Mouse (Mus musculus) T-cell, adult 2 months (primary cell): Measurements from ENCODE around the gene Cdrt4.

Source experiments
- DNase-seq: peaks from one replicate; pipeline ENCODE4 v3.0.0; 2022; ENCODE audit warnings: low spot score

Gene Cdrt4

DNA sequence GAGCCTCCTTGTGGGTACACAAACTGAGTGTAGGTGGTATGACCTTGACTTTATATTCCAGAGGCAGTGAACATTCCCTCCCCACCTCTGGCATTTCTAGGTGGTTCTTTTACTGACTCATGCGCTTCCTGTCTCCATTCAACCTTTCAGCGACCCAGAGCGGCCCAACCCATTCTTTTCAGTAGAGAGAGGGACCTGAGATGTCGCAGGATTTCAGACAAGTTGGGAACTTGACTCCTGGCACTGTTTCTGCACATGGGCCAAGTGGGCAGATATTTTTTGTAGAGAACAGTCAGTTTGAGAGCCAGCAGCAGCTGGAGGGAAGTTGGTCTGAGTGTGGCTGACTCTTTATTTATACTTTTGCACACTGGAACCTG, 45.5 kb downstream of the Cdrt4 start:
- DNase-seq = no peak

DNA sequence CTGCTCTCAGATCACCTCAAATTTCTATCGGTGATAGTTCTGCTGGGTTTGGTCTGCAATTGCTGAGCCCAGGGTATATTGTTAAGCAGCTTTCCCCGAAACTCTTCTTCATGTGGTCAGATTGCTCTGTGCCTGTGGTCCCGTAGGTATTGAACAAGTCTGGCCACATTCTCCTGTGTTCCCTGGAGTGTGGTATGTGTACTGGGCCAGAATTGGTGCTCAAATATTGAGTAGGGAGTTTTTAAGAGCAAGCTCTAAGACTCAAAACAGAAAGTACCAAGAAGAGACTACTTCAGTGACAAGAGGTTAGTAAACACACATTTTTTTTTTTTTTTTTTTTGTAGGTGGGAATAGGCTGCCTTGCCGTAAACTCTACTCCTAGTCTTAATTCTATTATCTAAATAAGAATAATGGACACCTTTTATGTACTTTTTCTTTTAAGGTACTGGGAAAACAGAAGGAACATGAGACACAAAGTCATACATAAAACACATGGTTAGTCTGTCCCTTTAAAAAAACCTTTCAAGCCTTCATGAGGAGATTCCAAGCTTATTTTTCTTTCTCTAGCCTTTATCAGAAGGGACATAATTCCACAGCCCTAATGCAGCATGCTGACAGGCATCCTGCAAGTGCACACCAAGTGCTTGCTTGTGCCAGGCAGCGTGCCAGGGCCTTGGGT, 46.2 kb downstream of the Cdrt4 start:
- DNase-seq = no peak

DNA sequence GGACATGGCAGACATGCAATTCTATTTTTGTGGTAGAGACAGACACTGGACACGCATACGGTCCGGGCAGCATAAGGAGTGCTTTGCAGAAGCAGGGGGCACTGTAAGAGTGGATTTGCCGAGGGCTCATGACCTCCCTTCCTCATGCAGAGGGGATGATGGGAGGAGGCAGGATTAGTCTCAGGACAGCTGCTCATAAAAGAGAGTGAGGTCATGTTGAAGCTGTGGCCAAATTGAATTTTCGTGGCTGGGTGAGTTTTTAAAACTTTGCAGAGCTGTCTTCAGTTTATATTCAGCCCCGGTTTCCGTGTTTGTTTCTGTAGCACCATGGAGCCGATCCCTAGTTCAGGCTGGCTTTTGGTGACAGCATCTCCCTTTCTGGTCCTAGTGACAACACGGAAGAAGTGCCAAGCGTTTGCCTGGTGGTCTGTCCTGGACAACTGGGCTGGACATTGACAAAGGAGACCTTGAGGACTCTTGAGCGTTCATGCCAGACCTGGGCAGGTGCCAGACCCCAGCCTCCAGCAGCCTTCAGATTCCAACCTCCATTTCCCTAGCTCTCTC, 46.8 kb downstream of the Cdrt4 start:
- DNase-seq = no peak

DNA sequence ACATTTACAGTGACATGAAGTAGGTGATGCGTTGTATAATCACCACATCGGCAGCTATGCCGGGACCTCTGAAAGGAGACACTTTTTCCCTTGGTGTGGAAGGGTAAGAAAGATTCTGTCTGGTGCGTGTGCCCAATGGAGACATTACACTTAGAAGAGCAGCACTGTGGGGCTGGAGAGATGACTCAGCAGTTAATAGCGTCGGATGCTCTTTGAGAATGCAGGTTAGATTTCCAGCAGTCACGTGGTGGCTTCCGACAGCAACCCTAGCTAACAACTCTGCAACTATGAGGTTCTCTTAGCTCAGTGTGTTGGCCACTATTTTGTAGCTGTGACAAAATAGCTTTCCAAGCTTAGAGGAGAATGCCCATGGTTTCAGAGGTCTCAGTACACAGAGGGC, 49.1 kb downstream of the Cdrt4 start:
- no peak for DNase-seq

DNA sequence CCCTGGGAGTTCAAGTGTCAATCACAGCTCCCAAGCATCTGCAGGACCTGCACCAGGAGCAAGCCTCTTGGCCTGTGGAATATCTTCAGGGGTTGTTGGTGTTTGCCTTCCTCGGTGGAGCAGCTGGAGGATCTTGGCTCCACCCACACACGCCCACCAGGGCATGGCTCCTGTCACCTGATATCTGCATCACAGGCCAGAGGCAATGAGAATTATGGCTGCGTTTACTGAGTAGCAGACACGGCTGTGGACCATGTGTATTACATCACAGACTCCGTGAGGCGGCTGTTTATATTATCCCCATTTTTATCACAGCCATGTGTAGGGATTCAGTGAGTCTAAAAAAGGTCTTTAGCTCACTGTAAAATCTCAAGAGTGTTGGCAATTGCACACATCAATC, 53.6 kb downstream of the Cdrt4 start:
- DNase-seq = no peak

DNA sequence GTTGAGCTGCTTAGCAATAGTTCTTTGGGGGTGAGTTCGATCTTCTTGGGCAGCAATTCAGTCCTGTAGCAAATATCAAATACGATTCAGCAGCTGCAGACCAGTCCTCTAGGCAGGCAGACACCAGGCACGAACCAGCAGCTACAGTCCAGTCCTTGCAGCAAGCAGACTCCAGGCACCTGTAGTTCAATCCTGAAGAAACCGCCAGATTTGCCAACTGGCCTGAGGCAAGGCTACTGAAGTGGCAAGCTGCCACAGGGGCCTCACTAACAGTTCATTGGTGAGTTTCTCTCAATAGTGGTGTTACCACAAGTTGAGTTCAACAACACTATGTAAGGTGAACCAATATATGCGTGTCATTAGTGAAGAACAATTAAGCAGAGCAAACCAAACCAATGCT, 56.4 kb downstream of the Cdrt4 start:
- DNase-seq = no peak

DNA sequence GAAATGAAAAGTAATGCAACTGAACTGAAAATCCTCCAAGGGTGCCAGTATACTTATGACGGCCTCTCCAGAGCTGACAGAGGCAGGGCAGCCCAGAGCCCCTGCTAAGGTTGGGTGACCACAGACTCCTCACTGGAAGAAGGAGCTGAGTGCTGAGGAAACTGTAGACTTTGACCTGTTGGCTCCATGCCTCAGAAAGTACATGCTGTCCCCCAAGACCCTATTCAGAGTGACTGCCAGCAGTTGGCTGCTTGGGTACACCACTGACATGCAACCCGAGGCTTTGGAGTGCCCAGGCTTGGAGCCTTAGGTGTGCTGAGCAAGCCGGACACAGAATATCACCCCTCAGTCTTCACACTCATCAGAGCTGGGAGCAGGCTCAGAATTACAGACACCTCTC, 57.0 kb downstream of the Cdrt4 start:
- no peak for DNase-seq

DNA sequence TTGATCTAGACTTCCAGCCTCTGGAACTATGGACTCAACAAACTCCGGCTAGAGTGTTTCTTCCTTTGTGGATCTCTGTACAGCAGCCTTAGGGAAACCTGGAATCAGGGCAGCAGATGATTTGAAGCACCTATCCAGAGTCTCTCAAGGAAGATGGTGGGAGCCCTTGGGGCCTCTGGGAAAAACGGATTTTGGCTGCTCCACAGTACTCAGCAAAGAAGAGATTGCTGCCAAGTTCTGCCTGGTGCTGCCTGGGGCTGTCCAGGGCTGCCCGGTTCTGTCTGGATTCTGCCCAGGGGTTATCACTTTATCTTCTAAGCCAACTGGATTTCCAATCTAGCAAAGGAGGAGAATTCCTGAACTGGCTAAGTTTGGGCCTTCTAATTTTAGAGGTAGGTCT, 58.8 kb downstream of the Cdrt4 start:
- DNase-seq = no peak

DNA sequence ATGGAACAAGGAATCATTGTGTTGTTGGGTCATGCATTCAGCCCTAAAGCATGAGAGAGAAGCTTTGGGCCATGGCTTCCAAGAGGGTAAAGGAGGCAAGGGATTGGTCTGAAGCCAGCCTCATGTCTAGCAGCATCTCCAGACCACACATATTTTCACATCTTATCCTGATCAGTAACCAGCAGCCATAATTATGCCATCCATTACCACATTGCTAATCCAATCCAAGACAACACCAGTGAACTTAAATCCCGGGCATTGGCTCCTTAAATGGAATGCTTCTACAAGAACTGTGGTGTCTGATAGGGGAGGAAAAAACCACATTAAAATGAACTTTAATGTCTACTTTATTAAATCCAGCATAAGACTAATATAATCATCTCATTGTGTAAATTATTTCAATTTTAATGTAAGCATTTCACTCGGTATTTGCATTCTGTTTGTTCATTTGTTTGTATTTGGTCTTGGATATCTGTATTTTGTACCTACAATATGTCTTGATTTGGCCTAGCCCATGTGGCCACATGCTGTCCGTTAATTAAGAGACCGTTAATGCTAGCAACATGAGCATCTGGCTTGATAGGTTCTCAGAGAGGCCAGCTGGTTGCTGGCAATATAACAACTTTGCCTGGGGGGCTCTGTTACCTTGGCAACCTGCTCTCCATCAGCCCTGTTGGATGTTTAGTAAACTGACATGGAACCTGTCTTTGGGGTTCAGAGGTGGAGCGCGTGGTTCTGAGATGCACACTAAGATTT, 66.5 kb downstream of the Cdrt4 start:
- no peak for DNase-seq

DNA sequence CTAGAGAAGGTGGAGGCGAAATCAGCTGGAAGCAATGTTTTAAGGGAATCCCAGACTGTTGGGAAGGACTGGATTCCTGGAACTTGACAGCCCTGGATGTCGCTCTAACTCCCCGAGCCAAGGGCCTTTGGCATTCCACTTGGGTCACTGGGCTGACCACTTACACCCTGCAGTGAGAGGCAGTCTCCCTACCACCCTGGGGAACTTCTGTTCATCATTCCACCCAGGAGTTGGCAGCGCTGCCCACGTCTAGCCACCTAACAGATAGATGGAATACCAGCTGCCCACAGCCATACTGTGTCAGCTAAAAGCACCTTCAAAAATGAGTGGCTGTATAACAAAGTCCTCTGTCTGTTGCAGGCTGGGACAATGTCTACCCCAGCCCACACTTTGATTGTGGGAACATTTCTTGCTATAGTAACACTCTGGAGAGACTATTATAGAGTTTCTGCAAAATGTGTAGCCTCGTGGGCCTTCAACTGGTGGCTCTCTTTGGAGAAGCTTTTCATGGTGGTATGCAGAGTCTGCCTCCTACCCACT, 67.2 kb downstream of the Cdrt4 start:
- DNase-seq = no peak

DNA sequence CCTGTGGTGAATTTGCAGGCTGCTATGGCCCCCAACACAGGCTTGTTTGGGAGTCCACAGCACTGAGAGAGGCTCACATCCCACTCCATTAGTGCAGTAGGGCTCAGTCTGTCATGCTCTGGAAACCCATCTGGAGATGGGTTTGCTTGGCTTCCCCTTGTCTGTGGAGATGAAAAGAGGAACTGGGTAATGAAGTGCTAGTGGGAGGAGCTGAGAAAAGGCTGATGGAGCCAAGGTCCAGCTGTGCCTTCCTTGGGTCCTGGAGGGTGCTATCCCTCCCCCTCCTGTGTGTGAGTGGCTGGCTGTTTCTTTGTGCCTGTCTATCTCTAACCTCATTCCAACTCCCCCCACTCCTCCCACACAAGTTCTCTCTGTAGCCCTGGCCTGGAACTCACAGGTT, 69.6 kb downstream of the Cdrt4 start:
- DNase-seq = no peak

DNA sequence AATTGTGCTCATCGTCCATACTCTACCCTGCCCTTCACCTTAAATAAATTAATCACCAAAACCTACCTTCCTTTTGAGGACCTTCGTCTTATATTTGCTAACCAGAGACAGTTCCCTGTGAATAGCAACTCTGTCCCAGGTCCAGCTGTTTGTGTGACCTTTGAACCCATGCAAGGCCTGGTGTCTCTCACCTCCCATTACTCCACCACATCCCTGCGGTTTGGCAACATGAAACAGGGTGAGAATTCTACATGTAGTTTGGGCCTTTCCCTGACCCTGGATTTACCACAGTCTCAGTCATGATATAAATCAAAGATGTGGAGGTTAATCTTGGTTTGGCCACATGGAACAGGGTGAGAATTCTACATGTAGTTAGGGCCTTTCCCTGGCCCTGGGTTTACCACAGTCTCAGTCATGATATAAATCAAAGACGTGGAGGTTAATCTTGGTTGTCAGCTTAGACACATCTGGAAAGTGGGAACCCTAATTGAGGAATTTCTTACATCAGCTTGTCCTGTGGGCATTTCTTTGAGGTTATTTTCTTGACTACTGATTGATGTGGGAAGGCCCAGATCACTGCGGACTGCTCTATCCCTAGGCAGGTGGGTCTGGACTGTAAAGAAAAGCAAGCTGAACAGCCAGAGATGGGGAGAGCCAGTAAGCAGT, 70.3 kb downstream of the Cdrt4 start:
- no peak for DNase-seq

DNA sequence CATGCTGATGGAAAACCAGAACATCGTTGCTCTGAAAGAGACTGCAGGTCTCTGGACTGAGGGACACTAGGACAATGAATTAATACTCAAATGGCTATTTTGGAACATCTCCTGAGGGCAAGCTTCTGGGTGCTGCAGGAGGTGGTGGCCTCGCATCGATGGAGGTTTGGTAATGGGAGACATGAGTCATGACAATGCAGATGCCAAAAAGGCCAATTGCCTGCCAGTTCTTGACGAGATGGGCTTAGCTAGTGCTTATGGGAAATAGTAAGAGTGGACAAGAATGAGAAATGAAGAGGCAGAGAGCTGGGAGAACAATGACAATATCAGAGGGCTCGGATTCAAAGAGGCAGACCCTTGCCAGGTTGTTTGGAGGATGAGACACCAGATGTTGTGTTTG, 72.5 kb downstream of the Cdrt4 start:
- DNase-seq = no peak

DNA sequence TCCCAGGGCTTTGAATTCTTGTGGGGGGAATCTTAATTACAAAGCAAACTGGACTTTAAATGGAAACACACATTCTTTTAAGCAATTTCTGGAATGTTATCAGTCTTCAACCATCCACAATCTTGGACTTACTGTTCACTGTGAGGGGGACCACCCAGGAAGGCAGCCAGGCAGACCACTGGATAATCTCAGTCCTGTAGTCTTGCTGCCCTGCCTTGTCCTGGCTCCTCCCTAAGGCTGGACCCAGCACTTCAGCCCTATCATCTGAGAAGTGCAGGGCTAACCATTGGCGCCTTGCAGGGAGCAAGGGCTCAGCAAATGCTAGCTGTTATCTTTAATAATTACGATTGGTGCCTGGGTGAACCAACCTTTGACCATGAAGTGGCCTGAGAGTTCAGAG, 73.1 kb downstream of the Cdrt4 start:
- DNase-seq = no peak

DNA sequence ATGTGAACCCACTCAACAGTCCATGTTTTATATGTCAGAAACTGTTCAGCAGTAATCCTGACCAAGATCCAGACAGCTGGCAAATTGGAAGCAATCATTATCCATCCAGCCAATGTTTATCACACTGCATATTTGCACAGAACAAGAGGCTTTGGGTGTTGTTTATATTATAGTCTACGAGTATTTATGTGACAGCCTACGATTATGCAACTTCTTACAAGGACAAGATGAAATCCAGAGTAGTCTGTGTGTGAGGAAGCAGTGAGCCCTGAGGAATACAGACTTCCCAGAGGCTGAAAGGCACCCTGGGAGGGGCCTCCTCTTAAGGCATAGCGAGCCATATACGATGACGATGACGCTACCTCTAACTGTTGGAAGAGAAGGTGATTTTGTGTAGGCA, 74.5 kb downstream of the Cdrt4 start:
- no peak for DNase-seq

DNA sequence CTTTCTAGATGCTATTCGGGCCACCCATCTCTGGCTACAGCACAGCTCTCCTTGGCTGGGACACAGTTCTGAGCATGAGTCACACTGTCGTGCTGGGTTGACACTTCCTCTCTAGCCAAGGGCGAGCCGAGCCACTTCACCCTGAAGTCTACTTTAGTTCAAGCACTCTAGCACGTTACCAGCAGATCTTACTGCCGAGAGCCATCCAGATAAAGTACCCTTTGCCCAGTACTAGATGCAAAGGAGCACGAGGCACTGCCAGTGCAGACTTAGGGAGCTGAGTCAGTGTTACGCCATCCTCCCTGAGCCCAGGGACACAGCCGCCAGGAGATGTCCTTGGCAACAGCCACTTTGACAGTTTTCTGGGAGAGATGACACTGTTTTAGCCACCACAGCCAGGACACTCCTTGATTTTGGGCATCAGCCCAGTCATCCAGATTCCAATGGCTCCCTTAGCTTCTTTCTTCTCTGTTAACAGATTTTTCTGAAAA, 75.7 kb downstream of the Cdrt4 start:
- no peak for DNase-seq

DNA sequence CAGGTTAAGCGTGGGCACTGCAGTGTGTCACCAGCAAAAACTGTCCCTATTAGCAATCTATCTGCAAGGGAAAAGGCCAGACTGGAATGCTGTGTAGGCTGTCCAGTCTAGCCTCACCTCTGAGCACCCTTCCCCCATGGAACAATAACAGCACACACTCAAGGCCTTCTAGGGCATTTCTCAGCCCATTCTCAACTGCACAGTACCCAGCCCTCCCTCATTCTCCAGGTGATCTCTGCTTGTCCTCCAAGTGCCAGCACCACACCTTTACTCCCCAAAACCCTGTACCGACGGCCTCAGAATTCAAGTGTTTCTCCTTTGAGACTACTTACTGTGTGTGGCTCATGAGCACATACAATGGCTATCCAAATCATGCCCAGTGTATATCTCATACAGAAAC, 77.1 kb downstream of the Cdrt4 start:
- no peak for DNase-seq

DNA sequence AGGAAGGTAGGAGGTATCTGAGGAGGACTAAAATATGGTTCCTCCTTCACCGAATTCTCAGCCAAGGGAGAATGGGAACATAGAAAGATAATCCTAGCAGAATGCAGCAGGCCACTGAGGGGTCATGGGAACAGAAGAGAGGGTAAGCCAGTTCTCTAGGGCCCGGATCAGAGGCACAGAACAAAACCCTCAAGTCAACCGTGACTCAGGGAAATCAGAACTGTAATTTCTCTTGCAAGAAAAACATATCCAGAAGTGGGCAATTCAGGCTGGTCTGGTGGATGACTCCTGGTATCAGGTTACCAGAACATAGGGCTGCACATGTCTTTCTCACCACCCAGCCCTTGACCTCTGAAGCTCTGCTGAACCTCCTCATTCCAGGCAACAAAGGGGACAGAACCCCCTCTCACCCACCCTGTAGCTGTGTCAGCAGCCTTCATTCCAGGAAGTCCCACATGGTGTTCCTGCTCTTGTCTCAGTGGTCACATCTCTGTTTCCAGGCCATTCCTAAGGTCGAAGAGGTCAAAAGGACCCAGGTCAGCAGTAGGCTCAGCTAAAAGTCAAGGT, 78.2 kb downstream of the Cdrt4 start:
- no peak for DNase-seq

DNA sequence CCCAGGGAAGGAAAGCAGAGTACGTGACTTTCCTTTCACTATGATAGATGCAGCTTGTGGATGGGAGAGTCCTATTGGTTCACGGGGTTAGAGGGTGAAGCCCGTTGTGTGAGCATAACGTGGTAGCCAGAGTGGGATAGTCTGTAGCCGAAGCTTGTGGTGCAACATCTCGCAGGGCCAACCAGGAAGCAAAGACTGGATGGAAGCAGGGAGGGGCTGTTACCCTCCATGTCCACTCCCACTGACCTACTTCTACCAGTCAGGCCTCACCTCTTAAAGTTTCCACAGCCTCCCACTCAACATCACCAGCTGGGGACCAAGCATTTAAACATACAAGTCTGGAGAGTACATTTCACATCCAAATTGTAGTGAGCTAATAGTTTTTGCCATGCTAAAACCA, 78.7 kb downstream of the Cdrt4 start:
- no peak for DNase-seq

DNA sequence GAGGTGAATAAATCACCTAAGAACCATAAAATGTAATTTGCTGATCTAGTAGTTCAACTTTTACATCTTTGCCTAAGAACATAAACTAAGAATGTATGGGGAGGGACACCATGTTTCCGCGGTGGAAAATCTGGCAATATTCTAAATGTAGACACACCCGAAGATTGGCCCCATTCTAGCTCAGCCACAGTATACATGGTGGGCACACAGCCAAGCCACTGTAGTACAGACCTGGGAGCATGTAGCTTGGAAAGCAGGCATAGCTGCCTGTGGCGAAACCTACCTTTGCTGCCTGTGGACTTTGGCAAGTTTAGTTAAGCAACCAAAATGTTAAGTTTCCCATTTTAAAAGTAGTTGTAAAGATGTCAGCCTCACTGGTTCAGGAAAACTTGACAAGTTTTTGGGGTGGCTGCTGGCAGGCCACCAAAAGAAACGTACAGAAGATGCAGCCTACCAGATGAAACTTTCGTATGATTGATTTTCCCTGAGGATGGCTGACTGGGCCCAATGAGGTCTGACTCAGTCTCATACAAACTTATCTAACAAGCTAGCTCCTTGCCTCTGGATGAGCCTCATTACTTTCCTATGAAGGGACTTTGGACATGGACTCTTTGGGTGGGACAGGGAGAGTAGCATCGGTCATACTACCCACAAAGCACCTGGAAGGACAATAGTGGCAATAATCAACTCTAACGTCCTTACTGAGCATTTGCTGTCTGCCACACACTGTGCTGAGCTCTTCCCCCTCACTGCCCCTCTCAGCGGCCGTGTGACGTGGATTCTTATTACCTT, 84.6 kb downstream of the Cdrt4 start:
- no peak for DNase-seq

DNA sequence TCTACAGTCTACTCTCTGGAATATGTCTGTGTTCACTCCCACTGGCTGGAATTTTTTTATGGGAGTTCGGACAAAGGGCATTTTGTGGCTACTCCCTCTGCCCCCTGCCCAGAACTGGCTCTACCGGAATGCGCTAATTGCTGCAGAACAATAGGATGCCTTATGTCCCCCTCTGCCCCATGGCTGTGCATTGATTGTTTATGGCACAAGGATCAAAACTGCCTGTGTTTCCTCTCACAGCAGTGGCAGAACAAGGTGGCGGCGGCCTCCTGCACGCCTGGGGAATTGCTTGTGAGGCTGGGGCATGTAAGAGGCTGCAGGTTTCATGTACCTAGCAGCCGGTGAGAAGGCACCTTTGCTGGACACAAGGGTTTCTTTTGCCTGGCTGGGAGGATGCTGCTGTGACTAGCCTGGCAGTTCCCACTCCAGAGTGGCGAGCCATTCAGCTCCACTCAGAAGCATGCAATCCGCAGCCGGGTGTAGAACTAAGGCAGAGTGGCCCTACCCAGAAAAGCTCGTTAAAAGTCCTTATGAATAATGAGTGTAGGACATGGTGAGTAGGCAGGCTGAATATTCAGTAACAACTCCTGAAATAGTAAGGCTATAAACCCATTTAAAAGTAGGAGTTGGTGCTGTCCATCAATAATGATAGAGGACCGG, 89.1 kb downstream of the Cdrt4 start:
- DNase-seq = no peak
